Mouse (Mus musculus): ENCODE results near the gene Nbr1.
"Not testable (repeated sequence)": the region's sequence is repeated elsewhere in the genome, so short reads cannot be mapped to it uniquely, and the experiment has no call there.

The Nbr1 gene

DNA sequence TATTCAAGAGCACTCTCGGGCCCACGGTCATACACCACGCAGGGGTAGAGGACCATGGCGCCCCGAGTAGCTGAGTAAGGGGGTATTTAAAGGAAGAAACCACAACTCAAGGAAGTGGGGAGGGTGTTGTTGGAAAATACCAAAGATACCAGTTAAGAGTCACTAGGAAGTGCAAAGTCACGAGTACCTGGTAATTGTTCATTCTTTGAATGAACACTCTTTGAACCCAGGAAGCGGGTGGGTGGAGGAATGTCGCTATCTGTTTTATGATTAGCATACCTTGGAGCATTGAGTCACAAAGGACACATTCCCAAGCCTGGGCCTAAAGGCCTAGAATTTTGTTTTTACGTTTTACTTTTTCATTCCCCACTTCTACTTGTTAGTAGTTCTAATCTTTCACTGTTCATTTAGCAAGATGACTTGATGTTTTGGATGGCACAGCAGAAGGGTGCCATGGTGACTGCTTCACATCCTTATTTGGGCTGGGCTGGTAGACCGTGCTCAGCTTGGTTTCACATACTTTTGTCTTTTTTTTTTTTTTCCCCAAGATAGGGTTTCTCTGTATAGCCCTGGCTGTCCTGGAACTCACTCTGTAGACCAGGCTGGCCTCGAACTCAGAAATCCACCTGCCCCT, 68.2 kb downstream of the Nbr1 start:
- DNase-seq (ENCODE audit: low read depth, low spot score): not testable (repeated sequence)

DNA sequence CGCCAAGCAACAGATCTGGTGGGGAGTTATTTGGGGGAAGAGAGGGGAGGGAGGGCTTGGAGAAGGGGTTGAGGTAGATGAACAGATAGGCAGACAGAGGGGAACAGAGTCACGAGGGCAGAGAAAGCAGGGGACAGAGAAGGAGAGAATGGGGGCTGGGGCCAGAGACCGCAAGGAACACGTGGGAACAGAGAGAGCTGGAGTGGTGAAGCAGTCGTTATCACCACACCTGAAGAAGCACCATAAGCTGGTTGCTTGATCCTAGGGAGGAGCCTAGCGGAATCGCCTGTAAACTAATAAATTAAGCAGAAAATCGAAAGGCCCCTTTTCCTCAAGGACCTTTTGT, 74.7 kb downstream of the Nbr1 start:
- DNase-seq (ENCODE audit: low read depth, low spot score): no peak

DNA sequence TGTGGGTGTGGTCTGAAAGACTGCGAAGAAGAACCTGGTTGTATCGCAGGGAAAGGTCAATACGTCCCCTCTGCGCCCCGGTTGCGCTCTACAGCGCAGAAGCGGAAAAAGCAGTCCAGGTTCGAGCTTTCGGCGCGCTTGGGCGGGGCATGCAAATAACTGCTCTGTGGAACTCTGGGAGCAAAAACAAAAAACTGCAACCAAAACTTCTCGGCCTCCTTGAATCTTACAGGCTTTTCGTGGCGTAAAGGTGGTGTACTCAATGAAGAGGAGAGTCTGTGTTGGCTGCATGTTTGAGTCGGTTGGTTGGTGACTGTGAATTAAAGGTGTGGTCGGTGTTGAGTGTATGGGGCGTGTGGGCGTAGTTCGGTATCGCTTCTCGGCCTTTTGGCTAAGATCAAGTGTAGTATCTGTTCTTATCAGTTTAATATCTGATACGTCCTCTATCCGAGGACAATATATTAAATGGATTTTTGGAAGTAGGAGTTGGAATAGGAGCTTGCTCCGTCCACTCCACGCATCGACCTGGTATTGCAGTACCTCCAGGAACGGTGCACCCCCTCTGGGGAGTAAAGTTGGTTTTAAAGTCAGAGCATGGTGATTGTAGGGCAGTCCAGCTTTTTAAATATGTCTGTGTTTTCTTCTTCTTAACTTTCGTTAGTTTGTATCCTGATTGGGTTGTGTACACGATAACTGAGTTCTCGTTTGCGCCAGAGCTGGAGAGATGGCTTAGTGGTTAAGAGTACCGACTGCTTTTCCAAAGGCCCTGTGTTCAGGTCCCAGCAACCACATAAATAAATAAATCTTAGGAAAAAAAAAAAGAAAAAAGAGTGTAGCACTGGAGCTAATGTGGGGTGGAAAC, 75.3 kb downstream of the Nbr1 start, which contains the start of gene Rdm1:
Rdm1 (plus strand) TSS at position 201 of the 862 bp plus-strand sequence.
- DNase-seq (ENCODE audit: low read depth, low spot score): peak; percentile 65

DNA sequence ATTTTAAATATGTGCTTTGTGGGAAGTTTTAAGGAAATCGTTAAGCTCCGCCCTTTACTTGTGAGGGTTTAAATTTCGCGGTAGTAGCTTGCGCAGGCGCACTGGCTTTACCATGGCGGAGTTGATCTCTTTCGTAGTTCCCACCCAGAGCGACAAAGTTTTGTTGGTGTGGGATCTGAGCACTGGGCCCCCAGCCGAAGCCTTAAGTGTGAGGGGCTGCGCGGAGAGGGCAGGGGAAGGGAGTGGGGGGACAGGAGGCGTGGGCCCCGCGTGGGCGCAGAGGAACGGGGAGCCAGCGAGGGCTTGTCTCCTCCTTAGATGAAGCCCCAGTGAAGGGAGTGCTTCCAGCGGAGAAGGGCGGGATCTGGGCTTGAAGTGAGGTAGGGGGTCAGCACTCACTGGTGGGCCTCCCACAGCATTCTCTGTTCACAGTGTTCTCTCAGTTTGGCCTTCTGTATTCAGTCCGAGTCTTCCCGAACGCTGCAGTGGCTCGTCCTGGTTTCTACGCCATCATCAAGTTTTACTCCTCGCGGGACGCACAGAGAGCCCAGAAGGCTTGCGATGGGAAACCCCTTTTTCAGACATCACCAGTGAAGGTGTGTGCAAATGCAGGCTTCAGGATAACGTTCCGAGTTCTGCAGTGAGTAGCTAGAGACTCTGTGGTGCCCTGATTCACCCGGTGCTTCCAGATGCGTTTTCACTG, 76.1 kb downstream of the Nbr1 start:
- DNase-seq (ENCODE audit: low read depth, low spot score): peak; percentile 74

DNA sequence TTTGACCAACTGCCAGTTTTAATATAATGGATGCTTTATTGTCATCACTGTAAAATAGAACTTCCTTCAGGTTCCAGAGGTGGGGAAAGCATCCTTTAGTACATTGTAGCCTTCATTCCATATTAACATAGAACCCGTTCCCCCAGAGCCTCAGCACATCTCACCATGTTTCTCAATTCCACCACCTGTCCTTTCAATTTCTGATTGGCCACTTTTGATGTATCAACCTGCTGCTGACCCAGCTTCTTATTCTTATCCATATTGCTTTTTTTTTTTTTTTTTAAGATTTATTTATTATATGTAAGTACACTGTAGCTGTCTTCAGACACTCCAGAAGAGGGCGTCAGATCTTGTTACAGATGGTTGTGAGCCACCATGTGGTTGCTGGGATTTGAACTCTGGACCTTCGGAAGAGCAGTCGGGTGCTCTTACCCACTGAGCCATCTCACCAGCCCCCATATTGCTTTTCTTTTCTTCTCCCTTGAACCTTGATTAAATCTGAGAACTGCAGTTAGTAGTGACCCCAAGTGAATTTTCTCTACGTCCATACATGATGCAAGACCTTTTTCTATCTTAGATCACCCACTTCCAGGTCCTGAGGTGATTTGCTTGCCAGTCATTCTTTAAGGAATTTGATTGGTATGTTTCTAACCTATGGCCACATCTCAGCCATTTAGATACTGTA, 76.9 kb downstream of the Nbr1 start:
- DNase-seq (ENCODE audit: low read depth, low spot score): not testable (repeated sequence)

All from c-Kit-negative CD71-positive TER-119-positive erythroid progenitor cells, embryonic 14.5 days (primary cell).